Mouse (Mus musculus): ENCODE data around the gene Lpp. TPM values are rescaled to one million over a fixed set of nuclear protein-coding genes. Genes with fewer than 3 reads are reported as not detected.

Gene Lpp
- polyA plus RNA-seq, 1 experiment: 15.0 TPM

- H3K4me1 ChIP-seq (replicated peaks; ENCODE audit: control insufficient read depth, insufficient read depth, low read length): peaks cover 11% of the 10 kb centered on the region
- no peak for DNase-seq
- 94% methylated on average over 5 of the region's 5 CpGs for WGBS
- no peaks in the 10 kb centered on the region for H3K36me3 ChIP-seq (ENCODE audit: control insufficient read depth, insufficient read depth, low read length)
- H3K27me3 ChIP-seq (ENCODE audit: control insufficient read depth, insufficient read depth, low read length): no peaks in the 10 kb centered on the region
- H3K4me3 ChIP-seq (ENCODE audit: control insufficient read depth, insufficient read depth, low read length): no peak overlapping the region
- no peak for TF ChIP-seq POLR2A (IDR thresholded peaks at IDR 0.05; ENCODE audit: control insufficient read depth, extremely low read depth, insufficient read depth, low read length, poor library complexity)
- no peak overlapping the region for H3K27ac ChIP-seq (ENCODE audit: control insufficient read depth, insufficient read depth, low read length)
Measured at GRCm38 (mm10) chr16:24895160-24895559, 501.9 kb downstream of the Lpp start.

GRCm38 (mm10) chr16:24897641-24898040, 504.3 kb downstream of the Lpp start:
- Histone ChIP-seq H3K36me3 (ENCODE audit: control insufficient read depth, insufficient read depth, low read length) (no peaks in the 10 kb centered on the region), H3K4me3 (ENCODE audit: control insufficient read depth, insufficient read depth, low read length) (no peak overlapping the region), H3K27me3 (ENCODE audit: control insufficient read depth, insufficient read depth, low read length) (no peaks in the 10 kb centered on the region), H3K27ac (ENCODE audit: control insufficient read depth, insufficient read depth, low read length) (no peak overlapping the region), H3K4me1 (replicated peaks; ENCODE audit: control insufficient read depth, insufficient read depth, low read length) (peaks cover 4% of the 10 kb centered on the region; the same call in 1 of the 2 replicates)
- no peak for TF ChIP-seq CTCF (IDR thresholded peaks at IDR 0.05; ENCODE audit: borderline replicate concordance, control insufficient read depth, extremely low read depth, insufficient read depth, low read length, poor library complexity)
- no peak for TF ChIP-seq POLR2A (IDR thresholded peaks at IDR 0.05; ENCODE audit: control insufficient read depth, extremely low read depth, insufficient read depth, low read length, poor library complexity)
- WGBS: 90% methylated on average over 3 of the region's 3 CpGs
- DNase-seq: no peak

- H3K27ac ChIP-seq (ENCODE audit: control insufficient read depth, insufficient read depth, low read length): no peak overlapping the region
Measured at GRCm38 (mm10) chr16:24900241-24900796, 507.0 kb downstream of the Lpp start.

GRCm38 (mm10) chr16:24901139-24901859, 508.0 kb downstream of the Lpp start:
- H3K4me1 ChIP-seq (replicated peaks; ENCODE audit: control insufficient read depth, insufficient read depth, low read length): peaks cover 2% of the 10 kb centered on the region; the same call in 1 of the 2 replicates
- no peak overlapping the region for H3K27ac ChIP-seq (ENCODE audit: control insufficient read depth, insufficient read depth, low read length)
- no peak overlapping the region for H3K4me3 ChIP-seq (ENCODE audit: control insufficient read depth, insufficient read depth, low read length)
- DNase-seq: no peak
- WGBS: 93% methylated on average over 6 of the region's 6 CpGs
- TF ChIP-seq POLR2A (IDR thresholded peaks at IDR 0.05; ENCODE audit: control insufficient read depth, extremely low read depth, insufficient read depth, low read length, poor library complexity) (no peak), CTCF (IDR thresholded peaks at IDR 0.05; ENCODE audit: borderline replicate concordance, control insufficient read depth, extremely low read depth, insufficient read depth, low read length, poor library complexity) (no peak)
- H3K36me3 ChIP-seq (ENCODE audit: control insufficient read depth, insufficient read depth, low read length): no peaks in the 10 kb centered on the region
- H3K27me3 ChIP-seq (ENCODE audit: control insufficient read depth, insufficient read depth, low read length): no peaks in the 10 kb centered on the region

More at GRCm38 (mm10) chr16:24900241-24900796, 507.0 kb downstream of the Lpp start:
- H3K4me3 ChIP-seq (ENCODE audit: control insufficient read depth, insufficient read depth, low read length): no peak overlapping the region
- peaks cover 2% of the 10 kb centered on the region; the same call in 1 of the 2 replicates for H3K4me1 ChIP-seq (replicated peaks; ENCODE audit: control insufficient read depth, insufficient read depth, low read length)
- no peak for TF ChIP-seq CTCF (IDR thresholded peaks at IDR 0.05; ENCODE audit: borderline replicate concordance, control insufficient read depth, extremely low read depth, insufficient read depth, low read length, poor library complexity)
- TF ChIP-seq POLR2A (IDR thresholded peaks at IDR 0.05; ENCODE audit: control insufficient read depth, extremely low read depth, insufficient read depth, low read length, poor library complexity): no peak
- no peaks in the 10 kb centered on the region for H3K36me3 ChIP-seq (ENCODE audit: control insufficient read depth, insufficient read depth, low read length)
- no peak for DNase-seq
- H3K27me3 ChIP-seq (ENCODE audit: control insufficient read depth, insufficient read depth, low read length): no peaks in the 10 kb centered on the region
- WGBS: 94% methylated on average over 2 of the region's 2 CpGs

- H3K27me3 ChIP-seq (ENCODE audit: control insufficient read depth, insufficient read depth, low read length): no peaks in the 10 kb centered on the region
- no peak overlapping the region for H3K27ac ChIP-seq (ENCODE audit: control insufficient read depth, insufficient read depth, low read length)
- no peak for DNase-seq
- no peak overlapping the region for H3K4me3 ChIP-seq (ENCODE audit: control insufficient read depth, insufficient read depth, low read length)
- WGBS: 90% methylated on average over 1 of the region's 1 CpGs
- peaks cover 2% of the 10 kb centered on the region; the same call in 1 of the 2 replicates for H3K4me1 ChIP-seq (replicated peaks; ENCODE audit: control insufficient read depth, insufficient read depth, low read length)
- H3K36me3 ChIP-seq (ENCODE audit: control insufficient read depth, insufficient read depth, low read length): no peaks in the 10 kb centered on the region
- TF ChIP-seq CTCF (IDR thresholded peaks at IDR 0.05; ENCODE audit: borderline replicate concordance, control insufficient read depth, extremely low read depth, insufficient read depth, low read length, poor library complexity) (no peak), POLR2A (IDR thresholded peaks at IDR 0.05; ENCODE audit: control insufficient read depth, extremely low read depth, insufficient read depth, low read length, poor library complexity) (no peak)
Measured at GRCm38 (mm10) chr16:24902111-24902510, 508.8 kb downstream of the Lpp start.

- no peak overlapping the region for H3K27ac ChIP-seq (ENCODE audit: control insufficient read depth, insufficient read depth, low read length)
- H3K27me3 ChIP-seq (ENCODE audit: control insufficient read depth, insufficient read depth, low read length): no peaks in the 10 kb centered on the region
- no peak for DNase-seq
- 81% methylated on average over 1 of the region's 1 CpGs for WGBS
- H3K36me3 ChIP-seq (ENCODE audit: control insufficient read depth, insufficient read depth, low read length): no peaks in the 10 kb centered on the region
- no peak overlapping the region for H3K4me3 ChIP-seq (ENCODE audit: control insufficient read depth, insufficient read depth, low read length)
- peaks cover 23% of the 10 kb centered on the region for H3K4me1 ChIP-seq (replicated peaks; ENCODE audit: control insufficient read depth, insufficient read depth, low read length)
- TF ChIP-seq CTCF (IDR thresholded peaks at IDR 0.05; ENCODE audit: borderline replicate concordance, control insufficient read depth, extremely low read depth, insufficient read depth, low read length, poor library complexity): no peak
- TF ChIP-seq POLR2A (IDR thresholded peaks at IDR 0.05; ENCODE audit: control insufficient read depth, extremely low read depth, insufficient read depth, low read length, poor library complexity): no peak
Measured at GRCm38 (mm10) chr16:24908926-24909325, 515.6 kb downstream of the Lpp start.

Data from thymus, adult 2 months (tissue).